Mouse (Mus musculus): ENCODE data around the gene Grm1.

GRCm38 (mm10) chr10:10761274-10761673, 320.9 kb downstream of the Grm1 start:
- TF ChIP-seq CTCF (IDR thresholded peaks at IDR 0.05; ENCODE audit: extremely low read depth, insufficient read length, insufficient replicate concordance, low read depth, low read length): no peak
- no peak for TF ChIP-seq POLR2A (IDR thresholded peaks at IDR 0.05; ENCODE audit: low read depth, low read length)
